Mouse (Mus musculus) heart, embryonic 15.5 days (tissue): ENCODE results near the gene Gm42372. TPM values are rescaled to one million over a fixed set of nuclear protein-coding genes. Genes with fewer than 3 reads are reported as not detected.
A peak's percentile ranks its signal among the peaks of the same experiment; 100 is the strongest.

Source experiments
- ATAC-seq: fragments of 200-750 bp; cut with Nextera tagmentation; replicated peaks from 2 replicates; pipeline ENCODE4 v1.8.0; 2017; ENCODE audit warnings: low read depth, moderate TSS enrichment; ENCODE audit not compliant: insufficient number of reproducible peaks, insufficient read depth, low FRiP score
- H3K27ac ChIP-seq: fragments of 300-500 bp; sonication (generic); 2 replicates; pipeline ENCODE4 v1.5.1; 2015; ENCODE audit warnings: mild to moderate bottlenecking, inconsistent platforms
- H3K27me3 ChIP-seq: fragments of 300-500 bp; sonication (generic); 2 replicates; pipeline ENCODE4 v1.6.1; 2015; ENCODE audit warnings: inconsistent platforms
- H3K36me3 ChIP-seq: fragments of 300-500 bp; sonication (generic); 2 replicates; pipeline ENCODE4 v1.6.1; 2015; ENCODE audit warnings: mild to moderate bottlenecking, inconsistent platforms
- H3K4me1 ChIP-seq: fragments of 300-500 bp; sonication (generic); replicated peaks from 2 replicates; pipeline ENCODE4 v1.6.1; 2015; ENCODE audit warnings: inconsistent platforms
- H3K4me2 ChIP-seq: fragments of 300-500 bp; sonication (generic); 2 replicates; pipeline ENCODE4 v1.6.1; 2015; ENCODE audit warnings: inconsistent platforms, mild to moderate bottlenecking, moderate library complexity
- H3K4me3 ChIP-seq: fragments of 300-500 bp; sonication (generic); 2 replicates; pipeline ENCODE4 v1.5.1; 2015; ENCODE audit warnings: mild to moderate bottlenecking, inconsistent platforms
- H3K9ac ChIP-seq: fragments of 300-500 bp; sonication (generic); 2 replicates; pipeline ENCODE4 v1.6.1; 2015; ENCODE audit warnings: mild to moderate bottlenecking, inconsistent platforms
- H3K9me3 ChIP-seq: fragments of 300-500 bp; sonication (generic); replicated peaks from 2 replicates; pipeline ENCODE4 v1.6.1; 2016; ENCODE audit warnings: inconsistent platforms
- WGBS: fragments of 180-500 bp; shearing (Covaris S2); methylation state at CpG from one replicate; pipeline ENCODE4 v1.1.7; 2015; ENCODE audit warnings: mixed read lengths; 5-methylcytosine and 5-hydroxymethylcytosine counted together
- polyA plus RNA-seq: library from polyadenylated mRNA; unstranded; fragments of >200 nt; fragmentation: Nextera tagmentation; extraction: Ambion mirVana; gene quantifications from 2 replicates; pipeline ENCODE4 v1.2.1, GENCODE M21; 2015

Gm42372 gene
- polyA plus RNA-seq, 1 experiment from 2014 or later = 0.05 TPM

DNA sequence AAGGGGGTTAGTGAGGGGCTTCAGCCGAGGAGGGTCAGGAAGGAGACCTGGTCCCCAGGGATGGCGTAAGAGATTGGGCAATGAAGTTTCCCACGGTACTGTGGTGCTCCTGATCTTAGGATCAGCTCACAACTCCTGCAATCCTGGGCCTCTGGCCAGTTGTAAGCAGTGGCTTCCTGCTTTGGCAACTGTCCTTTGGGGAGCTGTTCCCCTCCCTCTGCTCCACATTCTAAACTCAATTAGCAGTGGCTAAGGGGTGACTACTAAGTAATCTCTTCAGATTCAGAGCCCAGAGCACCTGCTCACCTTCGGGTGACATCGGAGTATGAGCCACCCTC lies 27.1 kb downstream of the Gm42372 start:
- Histone ChIP-seq H3K4me2 (no peak overlapping the region), H3K9me3 (no peaks in the 10 kb centered on the region), H3K9ac (no peak overlapping the region), H3K27me3 (no peaks in the 10 kb centered on the region), H3K4me3 (no peak overlapping the region), H3K36me3 (peaks cover 92% of the 10 kb centered on the region), H3K27ac (no peak overlapping the region), H3K4me1 (no peaks in the 10 kb centered on the region)
- WGBS = 76% methylated on average over 5 of the region's 5 CpGs
- no peak for ATAC-seq

DNA sequence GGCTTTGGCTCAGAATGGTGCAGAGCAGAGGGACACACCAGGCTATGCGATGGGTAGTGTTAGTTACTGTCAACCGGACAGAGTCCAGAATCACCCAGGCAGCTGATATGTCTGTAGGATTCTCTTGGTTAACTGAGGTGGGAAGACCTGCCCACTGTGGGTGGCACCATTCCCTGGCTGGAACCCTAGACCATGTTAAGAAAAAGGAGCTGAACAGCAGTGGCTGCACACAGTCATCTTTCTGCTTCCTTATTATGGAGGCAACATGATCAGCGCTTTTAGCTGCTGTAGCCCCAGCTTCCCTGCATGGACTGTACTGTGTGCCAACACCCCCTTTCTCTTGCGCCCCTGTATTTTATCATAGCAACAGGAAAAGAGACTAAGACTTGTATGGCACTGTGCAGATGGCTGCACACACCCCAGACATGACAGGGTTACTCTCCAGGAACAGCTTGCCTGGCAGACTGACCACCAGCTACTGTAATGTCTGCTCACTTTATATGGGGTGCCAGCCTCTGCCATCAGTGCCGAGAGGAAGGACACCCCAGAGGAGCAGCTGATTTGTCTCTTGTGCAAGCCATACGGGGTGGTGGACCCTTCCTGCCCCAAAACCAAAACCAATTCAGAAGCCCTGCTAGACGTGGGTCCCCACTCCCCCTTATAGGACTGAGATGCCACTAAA lies 29.2 kb downstream of the Gm42372 start:
- no peak overlapping the region for H3K9ac ChIP-seq
- no peak for ATAC-seq
- H3K36me3 ChIP-seq = peaks cover 88% of the 10 kb centered on the region
- no peaks in the 10 kb centered on the region for H3K9me3 ChIP-seq
- no peak overlapping the region for H3K4me3 ChIP-seq
- H3K27ac ChIP-seq = no peak overlapping the region
- no peaks in the 10 kb centered on the region for H3K27me3 ChIP-seq
- no peak overlapping the region for H3K4me2 ChIP-seq
- WGBS = 87% methylated on average over 7 of the region's 7 CpGs
- peaks cover 16% of the 10 kb centered on the region for H3K4me1 ChIP-seq

DNA sequence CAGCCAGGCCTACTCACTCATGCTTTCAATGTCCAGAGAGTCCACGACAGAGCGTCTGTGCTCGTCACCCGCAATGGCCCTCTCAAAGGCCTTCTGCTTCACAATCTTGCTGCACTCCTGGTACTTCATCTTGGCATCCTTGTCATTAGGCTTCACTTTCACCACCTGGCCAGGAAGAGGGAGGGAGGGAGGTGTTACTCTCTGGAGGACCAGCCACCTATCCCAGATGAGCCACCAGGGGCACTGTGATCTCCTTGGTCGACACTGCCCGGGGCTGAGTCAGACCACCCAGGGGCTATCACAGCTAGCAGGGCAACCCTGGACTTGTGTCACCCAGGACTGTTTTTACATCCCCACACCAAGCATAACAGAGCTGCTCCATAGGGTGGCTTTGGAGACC lies 32.5 kb downstream of the Gm42372 start:
- H3K4me2 ChIP-seq = no peak overlapping the region
- H3K4me1 ChIP-seq = peaks cover 39% of the 10 kb centered on the region
- H3K9ac ChIP-seq = no peak overlapping the region
- no peaks in the 10 kb centered on the region for H3K9me3 ChIP-seq
- no peak overlapping the region for H3K4me3 ChIP-seq
- H3K27ac ChIP-seq = no peak overlapping the region
- WGBS = 80% methylated on average over 6 of the region's 6 CpGs
- ATAC-seq = no peak
- H3K36me3 ChIP-seq = peaks cover 71% of the 10 kb centered on the region
- no peaks in the 10 kb centered on the region for H3K27me3 ChIP-seq

DNA sequence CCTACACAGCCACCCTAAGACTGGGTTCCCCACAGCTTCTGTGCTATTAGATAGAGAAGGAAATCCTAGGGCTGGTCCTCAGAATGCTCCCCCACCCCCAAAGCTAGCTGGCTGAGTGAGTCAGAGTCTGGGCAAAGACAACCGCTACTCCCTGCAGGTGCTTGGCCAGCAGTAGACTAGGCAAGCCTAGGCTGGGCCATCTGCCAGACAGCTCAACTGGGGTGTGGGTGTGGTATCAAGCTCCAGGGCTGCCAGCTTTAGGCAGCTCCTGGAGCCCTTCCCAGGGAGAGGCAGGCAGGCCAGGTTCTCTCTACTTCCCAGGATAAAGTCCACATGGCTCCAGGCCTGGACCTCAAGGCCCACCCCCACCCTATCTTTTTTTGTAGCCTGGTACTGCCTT lies 34.1 kb downstream of the Gm42372 start:
- WGBS = 40% methylated on average over 1 of the region's 1 CpGs
- ATAC-seq = peak; percentile 97

DNA sequence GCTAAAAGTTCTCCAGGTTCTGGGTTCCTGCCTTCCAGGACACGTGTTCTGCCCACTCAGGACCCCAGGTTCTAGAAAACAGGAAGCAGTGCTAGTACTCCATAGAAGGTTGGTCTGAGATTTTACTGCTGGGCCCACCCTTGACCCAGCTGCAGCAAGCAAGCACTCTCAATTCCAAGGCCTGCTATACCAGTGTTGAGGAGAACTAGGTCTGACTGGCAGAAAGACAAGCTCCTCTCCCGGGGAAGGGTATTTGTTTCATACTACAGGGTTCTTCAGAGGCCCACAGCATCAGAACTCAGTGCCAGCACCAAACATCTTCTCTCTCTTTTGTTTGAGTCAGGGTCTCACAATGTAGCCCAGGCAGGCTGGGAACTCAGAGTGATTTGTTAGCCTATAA lies 35.0 kb downstream of the Gm42372 start:
- Histone ChIP-seq H3K27me3 (no peaks in the 10 kb centered on the region), H3K9me3 (no peaks in the 10 kb centered on the region), H3K9ac (no peak overlapping the region), H3K4me1 (peaks cover 54% of the 10 kb centered on the region), H3K36me3 (peaks cover 68% of the 10 kb centered on the region), H3K4me2 (no peak overlapping the region), H3K27ac (peak overlapping the region; percentile 75), H3K4me3 (no peak overlapping the region)
- 86% methylated on average over 2 of the region's 2 CpGs for WGBS
- no peak for ATAC-seq

More for the DNA sequence above, 34.1 kb downstream of the Gm42372 start:
- peak overlapping the region; percentile 75 for H3K27ac ChIP-seq
- H3K9ac ChIP-seq = no peak overlapping the region
- peaks cover 70% of the 10 kb centered on the region for H3K36me3 ChIP-seq
- peaks cover 45% of the 10 kb centered on the region for H3K4me1 ChIP-seq
- H3K4me3 ChIP-seq = no peak overlapping the region
- H3K9me3 ChIP-seq = no peaks in the 10 kb centered on the region
- H3K27me3 ChIP-seq = no peaks in the 10 kb centered on the region
- no peak overlapping the region for H3K4me2 ChIP-seq

DNA sequence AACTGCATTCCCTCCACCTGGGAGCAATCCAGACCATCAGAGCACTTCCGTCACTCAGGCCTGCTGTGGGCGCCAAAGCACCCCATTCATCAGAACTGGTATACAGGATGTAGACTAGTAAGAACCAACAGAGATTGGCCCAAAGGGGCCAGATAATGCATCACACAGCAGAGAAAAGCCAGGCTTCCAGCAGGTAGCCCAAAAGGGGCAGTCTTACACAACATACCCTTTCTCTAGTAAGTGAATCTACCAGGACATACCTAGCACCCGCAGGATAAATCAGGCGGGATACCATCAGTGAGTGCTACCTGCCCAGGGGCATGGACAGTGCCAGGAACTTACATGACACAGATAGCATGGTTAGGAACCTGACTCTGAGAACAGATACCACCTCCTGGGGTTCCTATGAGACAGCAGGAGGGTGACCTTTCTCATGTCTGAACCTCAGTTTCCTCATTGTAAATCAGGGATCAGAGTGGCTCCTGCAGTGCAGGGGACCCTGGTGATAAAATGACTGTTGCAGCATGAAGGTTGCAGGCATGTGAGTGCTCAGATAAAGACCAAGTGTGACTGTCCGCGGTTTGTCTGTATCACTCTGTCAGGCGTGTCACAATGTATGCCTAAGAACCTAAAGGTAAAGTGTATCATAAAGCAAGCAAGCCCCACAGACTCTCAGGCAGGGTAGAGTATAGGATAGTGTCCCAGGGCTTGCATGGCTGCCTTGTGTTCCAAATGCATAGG lies 36.7 kb downstream of the Gm42372 start:
- no peak for ATAC-seq
- Histone ChIP-seq H3K9ac (no peak overlapping the region), H3K4me2 (no peak overlapping the region), H3K27ac (no peak overlapping the region), H3K4me1 (peaks cover 71% of the 10 kb centered on the region), H3K36me3 (peaks cover 52% of the 10 kb centered on the region), H3K4me3 (no peak overlapping the region), H3K27me3 (no peaks in the 10 kb centered on the region), H3K9me3 (no peaks in the 10 kb centered on the region)
- WGBS = 73% methylated on average over 7 of the region's 7 CpGs

DNA sequence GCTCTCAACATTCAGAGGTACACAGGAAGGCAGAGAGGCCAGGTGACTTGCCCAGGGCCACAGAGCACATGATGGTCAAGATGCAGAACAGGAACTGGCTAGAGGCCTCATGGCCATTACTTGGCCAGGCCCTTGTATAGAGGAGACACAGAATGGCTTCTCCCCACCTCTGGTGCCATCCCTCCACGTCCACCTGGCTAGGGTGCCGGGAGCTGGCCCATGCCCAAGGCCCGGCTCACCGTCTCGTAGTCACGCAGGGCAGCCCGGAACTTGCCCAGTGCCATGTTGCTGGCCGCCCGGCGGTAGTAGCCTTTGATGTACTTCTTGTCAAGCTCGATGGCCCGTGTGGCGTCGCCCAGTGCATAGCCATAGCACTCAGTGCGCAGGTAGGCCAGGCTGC lies 39.3 kb downstream of the Gm42372 start:
- Histone ChIP-seq H3K36me3 (peaks cover 31% of the 10 kb centered on the region), H3K27ac (no peak overlapping the region)
- 98% methylated on average over 15 of the region's 15 CpGs for WGBS

DNA sequence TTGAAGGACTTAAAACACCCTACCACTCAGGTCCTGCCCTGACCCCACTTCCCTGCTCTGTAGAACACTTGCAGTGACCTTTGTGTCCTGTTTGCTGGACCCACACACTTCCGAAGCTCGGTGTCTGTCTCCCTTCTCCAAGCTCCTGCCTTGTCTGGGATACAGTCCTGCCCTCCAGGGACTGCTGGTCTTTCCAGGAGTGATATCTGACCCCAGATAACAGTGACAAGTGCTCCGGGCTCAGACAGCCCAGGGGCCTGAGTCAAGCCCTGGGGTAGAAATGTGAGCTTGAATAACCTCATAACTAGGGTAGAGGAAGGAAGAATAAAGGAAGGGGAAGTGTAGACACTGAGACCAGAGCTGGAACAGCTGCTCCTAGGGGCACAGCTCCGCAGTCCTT lies 40.8 kb downstream of the Gm42372 start:
- no peaks in the 10 kb centered on the region for H3K27me3 ChIP-seq
- 34% methylated on average over 4 of the region's 4 CpGs for WGBS
- H3K36me3 ChIP-seq = peaks cover 31% of the 10 kb centered on the region
- H3K9me3 ChIP-seq = no peaks in the 10 kb centered on the region
- peak overlapping the region; percentile 73 for H3K27ac ChIP-seq
- peak overlapping the region; percentile 20 for H3K9ac ChIP-seq
- ATAC-seq = no peak
- peaks cover 75% of the 10 kb centered on the region for H3K4me1 ChIP-seq
- H3K4me3 ChIP-seq = no peak overlapping the region
- peak overlapping the region; percentile 78; the same call in 1 of the 2 replicates for H3K4me2 ChIP-seq

More for the DNA sequence above, 39.3 kb downstream of the Gm42372 start:
- Histone ChIP-seq H3K4me3 (no peak overlapping the region), H3K4me2 (no peak overlapping the region), H3K4me1 (peaks cover 81% of the 10 kb centered on the region), H3K27me3 (no peaks in the 10 kb centered on the region), H3K9ac (no peak overlapping the region), H3K9me3 (no peaks in the 10 kb centered on the region)
- no peak for ATAC-seq

DNA sequence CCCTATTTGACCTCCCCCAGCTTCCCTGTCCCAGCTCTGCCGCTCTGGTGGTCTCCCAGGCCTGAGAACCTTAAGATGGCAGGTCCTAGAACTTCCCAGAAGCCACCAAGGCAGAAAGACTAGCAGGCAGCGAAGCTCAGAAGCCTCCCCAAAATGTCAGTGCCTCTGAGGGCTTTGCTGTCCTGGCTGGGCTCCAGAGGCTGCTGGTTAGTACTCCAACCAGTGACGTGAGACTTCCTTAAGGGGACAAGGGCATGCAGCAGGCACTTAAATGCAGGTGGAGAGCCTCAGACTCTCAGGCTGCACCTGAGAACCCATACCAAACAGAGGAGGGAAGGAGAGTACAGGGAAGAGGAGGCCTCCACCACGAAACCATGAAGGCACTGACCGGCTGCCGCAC lies 41.3 kb downstream of the Gm42372 start:
- Histone ChIP-seq H3K9ac (peak overlapping the region; percentile 20), H3K27me3 (no peaks in the 10 kb centered on the region), H3K27ac (peak overlapping the region; percentile 73), H3K4me3 (no peak overlapping the region), H3K4me1 (peaks cover 73% of the 10 kb centered on the region), H3K36me3 (peaks cover 31% of the 10 kb centered on the region), H3K9me3 (no peaks in the 10 kb centered on the region), H3K4me2 (peak overlapping the region; percentile 78)
- WGBS = 61% methylated on average over 6 of the region's 6 CpGs
- ATAC-seq = no peak

DNA sequence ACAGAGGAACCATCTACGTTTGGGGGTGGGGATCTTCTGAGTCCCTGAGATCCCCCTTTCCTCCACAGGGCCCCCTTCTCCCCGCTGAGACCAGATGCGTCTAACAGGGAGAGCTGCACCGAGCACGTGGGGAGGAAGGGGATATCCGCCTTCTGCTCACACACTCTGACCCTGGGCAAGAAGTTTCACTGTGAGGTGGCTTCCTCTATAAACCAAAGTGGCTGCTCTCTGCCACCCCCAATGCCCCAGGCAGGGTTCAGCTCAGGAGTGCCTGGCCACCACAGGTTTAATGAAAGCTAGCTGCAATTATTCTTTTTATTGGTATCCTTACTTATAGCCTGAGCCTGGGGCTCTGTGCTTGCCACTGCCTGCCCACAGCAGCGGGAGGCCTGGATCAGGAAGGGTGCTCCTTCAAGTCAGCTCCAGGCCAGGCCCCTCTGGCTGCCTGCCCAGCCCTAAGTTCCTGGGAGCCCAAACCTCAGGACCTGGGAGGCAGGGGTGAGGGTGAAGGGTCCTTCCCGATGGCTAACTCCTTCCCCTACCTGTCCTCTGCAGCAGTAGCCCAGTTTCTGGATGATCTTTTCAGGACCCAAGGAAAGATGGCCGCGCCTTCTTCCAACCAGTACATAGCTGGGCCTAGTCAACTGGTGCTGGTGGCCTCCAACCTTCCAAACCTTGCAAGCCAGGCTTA lies 42.1 kb downstream of the Gm42372 start:
- WGBS = 53% methylated on average over 10 of the region's 10 CpGs
- peaks cover 67% of the 10 kb centered on the region for H3K4me1 ChIP-seq
- H3K27ac ChIP-seq = peak overlapping the region; percentile 73
- H3K9me3 ChIP-seq = no peaks in the 10 kb centered on the region
- H3K4me3 ChIP-seq = no peak overlapping the region
- ATAC-seq = no peak
- H3K9ac ChIP-seq = peak overlapping the region; percentile 20
- peak overlapping the region; percentile 78; the same call in 1 of the 2 replicates for H3K4me2 ChIP-seq
- H3K27me3 ChIP-seq = no peaks in the 10 kb centered on the region
- peaks cover 25% of the 10 kb centered on the region for H3K36me3 ChIP-seq

DNA sequence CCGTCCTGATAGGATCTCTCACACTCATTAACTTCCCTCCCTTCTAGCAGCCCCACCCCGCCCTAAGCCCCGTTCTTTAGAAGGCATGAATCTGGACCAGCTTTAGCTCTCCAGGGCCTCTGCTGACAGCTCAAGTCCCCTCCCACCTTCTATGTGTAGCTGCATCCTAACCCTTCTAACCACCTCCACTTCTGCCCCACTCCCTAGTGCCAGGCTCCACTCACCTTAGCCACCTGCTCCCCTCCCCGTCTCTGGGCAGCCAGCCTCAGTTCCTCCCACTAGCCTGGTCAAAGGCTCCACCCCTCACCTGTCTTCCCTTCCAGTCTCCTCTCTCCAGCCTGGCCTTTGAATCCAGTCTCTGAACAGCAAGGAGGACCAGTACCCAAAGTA lies 42.6 kb downstream of the Gm42372 start:
- ATAC-seq = no peak
- H3K27me3 ChIP-seq = no peaks in the 10 kb centered on the region
- H3K4me2 ChIP-seq = peak overlapping the region; percentile 78
- peaks cover 62% of the 10 kb centered on the region for H3K4me1 ChIP-seq
- WGBS = 45% methylated on average over 4 of the region's 4 CpGs
- no peak overlapping the region for H3K9ac ChIP-seq
- H3K4me3 ChIP-seq = no peak overlapping the region
- peaks cover 19% of the 10 kb centered on the region for H3K36me3 ChIP-seq
- peak overlapping the region; percentile 73 for H3K27ac ChIP-seq
- H3K9me3 ChIP-seq = no peaks in the 10 kb centered on the region
